Mouse (Mus musculus) c-Kit-positive CD71-positive TER-119-negative erythroid progenitor cells, embryonic 14.5 days (primary cell): ENCODE measurements at regions not wholly inside any gene's neighbourhood (a gene's known extent, or its start where the extent isn't known, plus 50 kb on each side); places are given as distances from the start of the nearest gene placed in this dataset.
"Not testable (repeated sequence)": the region's sequence is repeated elsewhere in the genome, so short reads cannot be mapped to it uniquely, and the experiment has no call there.

ENCODE experiments used
- DNase-seq: peaks from one replicate; pipeline ENCODE4 v3.0.0-alpha.2; 2013; ENCODE audit warnings: low read depth

DNA sequence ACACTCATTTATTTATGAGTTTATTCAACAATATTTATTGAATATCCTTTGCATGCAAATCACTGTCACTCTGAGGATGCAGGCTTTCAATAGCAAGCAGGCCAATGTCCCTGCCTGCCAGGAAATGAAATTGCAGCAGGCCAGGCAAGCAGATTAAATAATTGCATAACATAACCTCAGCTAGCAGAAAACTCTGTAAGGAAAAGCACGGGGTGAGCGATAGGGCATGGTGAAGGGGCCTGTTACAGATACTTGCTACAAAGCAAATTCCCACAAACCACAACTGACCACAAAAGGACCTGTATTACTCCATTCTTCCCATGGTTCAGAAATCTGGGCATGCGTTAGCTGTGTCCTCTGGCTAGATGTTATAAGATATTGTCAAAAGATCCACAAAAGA is 509.8 kb downstream of the Bnc2 start:
- DNase-seq, result no peak

DNA sequence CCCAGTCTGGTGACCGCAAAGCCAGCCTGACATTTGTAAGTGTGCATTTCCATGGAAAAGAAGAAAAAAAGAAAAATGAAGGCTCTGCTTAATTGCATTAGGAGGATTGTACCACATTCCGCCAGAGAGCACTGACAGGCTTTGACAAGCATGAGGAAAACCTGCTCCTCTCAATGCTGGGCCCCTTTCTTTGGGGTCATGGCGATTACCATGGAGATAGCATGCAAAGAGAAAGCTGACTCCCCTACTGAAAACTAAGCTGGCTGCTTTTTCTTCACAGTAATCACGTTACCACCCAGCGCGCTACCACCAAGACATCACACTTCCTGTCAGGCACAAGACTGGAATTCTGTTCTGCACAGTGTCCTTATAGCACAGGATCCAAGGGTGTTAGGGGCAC is 502.2 kb downstream of the Bnc2 start:
- DNase-seq, result no peak

DNA sequence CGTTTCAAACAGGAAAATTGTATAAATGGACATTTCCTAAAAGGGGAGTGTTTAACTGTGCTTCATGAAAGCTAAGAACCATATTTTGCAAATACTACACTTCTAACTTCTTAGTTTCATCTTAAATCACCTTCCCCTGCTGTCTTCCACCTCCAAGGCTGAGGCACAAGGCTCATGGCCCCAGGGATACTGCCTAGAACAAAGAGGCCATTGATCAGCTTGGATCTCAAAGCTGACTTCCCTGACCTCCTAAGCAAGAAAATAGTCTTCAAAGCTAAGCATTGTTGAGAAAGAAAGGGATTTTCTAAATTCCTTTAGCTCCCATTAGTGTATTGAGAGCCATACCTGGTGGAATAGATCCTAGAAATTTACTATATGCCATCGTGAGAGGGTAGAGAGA is 501.6 kb downstream of the Bnc2 start:
- no peak for DNase-seq

DNA sequence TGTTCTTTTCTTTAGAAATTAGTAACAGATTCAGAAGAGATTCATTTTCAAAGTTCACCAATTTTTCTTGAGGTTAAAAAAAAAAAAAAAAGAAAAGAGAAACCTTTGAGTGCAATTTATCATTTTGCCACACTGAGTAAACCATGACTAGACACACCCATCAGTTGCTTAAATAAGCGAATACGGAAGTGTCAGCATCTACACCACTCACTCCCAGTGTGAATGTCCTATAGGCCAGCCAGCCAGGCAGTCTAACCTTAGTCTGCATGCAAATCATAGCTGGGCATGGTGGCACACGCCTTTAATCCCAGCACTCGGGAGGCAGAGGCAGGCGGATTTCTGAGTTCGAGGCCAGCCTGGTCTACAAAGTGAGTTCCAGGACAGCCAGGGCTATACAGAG is 498.6 kb downstream of the Bnc2 start:
- not testable (repeated sequence) for DNase-seq

DNA sequence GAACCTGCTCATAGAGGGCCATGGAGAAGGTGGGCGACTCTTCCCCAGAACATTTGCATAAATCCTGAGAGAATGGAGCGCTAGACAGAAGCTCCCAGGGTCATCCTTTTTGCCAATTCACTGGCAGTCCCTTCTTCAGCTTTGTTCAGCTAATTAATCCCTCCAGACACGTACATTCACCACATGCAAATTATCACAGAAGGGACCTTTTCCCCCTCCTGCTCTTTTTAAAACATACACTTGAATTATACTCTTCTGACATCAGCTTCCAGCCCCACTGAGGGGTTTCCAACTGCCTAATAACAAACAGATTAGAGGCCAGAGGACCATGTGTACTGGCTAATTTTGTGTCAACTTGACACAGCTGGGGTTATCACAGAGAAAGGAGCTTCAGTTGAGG is 497.2 kb downstream of the Bnc2 start:
- DNase-seq, result no peak

DNA sequence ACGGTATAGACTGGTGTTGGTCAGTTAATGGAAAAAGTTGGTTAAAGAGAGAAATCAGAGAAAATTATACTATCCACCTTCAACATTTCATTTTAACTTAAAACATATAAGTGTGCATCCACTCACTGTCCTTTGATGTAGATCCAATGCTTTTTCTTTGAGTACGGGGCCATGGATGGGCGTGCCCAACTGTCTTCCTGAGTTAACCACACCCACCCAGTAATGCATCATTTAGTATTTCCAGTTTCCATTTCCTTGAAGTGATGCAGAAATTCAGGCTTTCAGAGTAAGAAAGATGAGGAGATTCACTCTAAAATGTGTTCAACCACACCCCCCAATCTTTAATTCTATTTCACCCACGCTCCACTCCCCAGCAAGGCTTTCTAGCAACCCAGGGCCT is 490.6 kb downstream of the Bnc2 start:
- DNase-seq, result no peak

DNA sequence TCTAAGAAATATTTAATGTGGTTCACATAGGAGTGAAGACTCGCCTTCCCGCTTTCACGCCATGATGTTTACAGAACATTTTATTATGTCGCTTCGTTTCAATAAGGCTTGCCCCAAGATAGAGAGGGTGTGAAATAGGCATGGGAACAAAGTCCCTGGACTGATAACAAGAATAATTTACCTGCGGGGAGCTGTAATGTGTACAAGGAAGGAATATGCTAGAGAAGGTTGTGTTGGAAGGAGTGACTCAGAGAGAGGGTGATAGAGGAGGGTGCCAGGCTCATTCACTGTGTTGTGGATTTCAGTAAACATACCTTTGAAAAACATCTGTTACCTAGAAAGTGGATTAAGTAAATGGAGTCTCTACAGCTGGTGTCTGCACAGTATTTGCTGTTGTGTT is 490.2 kb downstream of the Bnc2 start:
- no peak for DNase-seq

DNA sequence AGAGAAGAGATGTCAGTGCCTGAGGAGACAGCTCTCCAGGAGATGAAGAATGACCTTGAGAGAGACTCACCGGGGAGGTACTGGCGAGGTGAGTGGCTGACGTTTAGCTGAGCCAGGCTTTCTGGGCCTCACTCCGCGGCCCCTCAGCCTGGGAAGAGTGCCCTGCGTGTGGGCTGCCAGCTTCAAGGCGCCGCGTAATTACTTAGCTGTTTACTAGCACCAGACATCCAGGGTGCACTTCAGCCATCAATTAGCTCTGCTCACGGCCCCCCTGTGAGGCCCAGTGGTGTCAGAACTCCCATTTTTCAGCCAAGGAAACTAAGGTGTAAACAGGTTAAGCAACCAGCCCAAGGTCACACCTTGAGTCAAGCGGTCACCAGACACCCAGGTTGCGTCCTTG is 485.8 kb downstream of the Bnc2 start:
- DNase-seq, result no peak

DNA sequence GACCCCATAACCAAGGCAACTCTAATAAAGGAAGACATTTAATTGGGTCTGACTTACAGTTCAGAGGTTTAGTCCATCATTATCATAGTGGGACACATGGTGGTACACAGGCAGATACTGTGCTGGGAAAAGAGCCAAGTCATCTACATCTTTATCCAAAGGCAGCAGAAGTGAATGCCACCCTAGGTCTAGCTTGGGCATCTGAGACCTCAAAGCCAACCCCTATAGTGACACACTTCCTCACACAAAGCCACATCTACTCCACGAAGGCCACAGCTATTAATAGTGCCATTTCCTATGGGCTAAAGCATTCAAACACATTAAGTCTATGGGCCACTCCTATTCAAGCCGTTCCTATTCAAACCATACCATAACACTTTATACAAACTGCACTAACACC is 483.8 kb downstream of the Bnc2 start:
- DNase-seq, result no peak

DNA sequence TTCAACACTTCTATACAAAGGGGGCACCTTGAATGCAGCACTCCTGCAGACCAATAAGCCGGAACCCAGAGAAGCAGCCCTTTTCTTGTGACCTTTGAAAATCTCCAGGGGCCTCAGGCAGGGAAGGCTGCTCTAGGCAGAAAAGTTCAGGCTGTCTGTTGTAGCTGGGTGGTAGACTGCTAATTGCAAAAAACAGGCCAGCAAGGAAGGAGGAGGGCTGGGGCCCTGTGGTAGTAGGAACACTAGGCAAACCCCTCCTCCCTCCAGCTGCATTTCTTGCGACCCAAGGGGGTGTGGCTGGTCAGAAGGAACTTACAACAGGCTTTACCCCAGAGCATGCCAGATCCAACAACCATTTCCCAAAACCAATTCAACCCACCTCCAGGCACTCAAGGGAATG is 482.8 kb downstream of the Bnc2 start:
- DNase-seq, result no peak

DNA sequence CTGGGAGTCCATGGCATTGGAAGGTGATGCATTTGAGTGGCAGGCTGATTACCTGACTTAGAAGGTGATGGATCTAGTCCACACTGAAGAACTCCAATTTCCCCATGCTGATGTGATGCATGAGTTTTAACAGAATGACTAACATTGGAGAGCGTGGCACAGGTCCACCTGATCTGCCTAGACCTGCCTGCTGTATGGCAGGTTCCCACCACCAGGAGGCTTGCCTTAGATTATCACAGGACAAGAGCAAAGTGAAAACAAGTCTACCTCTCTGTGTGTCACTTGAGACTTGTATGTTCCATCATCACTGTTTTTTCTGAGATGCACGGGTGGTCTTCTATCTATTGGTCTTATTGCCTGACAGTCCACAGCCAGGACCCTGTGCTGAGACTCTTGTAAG is 478.3 kb downstream of the Bnc2 start:
- DNase-seq, result no peak

DNA sequence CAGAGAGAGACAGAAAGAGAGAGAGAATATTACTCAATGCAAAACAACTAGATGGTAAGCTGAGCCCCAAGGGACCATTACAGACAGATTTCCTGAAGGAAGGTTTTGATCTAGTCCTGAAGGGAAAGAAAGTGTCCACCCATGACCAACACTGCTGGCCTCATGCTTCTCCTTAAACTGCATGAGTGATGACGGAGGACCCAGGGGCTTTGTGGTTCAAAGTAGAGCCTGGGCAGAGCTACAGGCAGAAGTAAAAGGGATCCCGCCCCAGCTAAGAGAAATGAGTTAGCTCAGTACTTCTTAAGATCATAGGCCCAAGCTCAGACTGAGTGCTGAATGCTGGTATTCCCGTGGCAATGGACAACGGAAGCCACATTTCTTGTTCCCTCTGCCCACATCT is 476.9 kb downstream of the Bnc2 start:
- DNase-seq, result no peak

DNA sequence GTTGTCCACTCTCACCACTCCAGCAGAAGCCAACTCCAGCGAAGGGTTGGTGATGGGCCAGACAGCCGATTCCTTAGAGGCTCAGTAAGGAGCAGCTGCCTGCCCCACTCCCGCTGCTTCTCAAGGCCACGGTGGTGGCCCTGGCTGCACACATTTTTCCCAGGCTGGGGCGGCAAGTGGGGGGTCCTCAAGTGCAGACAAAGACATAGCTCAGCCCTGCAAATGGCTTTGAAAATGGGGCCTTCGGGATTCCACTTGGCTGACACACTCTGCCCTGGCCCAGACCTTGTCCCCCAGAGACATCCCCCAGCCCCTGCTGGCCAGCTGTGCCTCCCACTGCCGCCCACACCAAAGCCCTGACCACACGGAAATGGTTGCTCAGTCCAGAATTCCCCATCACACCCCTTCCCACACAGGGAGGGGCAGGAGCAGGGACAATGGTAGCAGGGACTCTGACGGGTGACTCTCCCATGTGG is 475.9 kb downstream of the Bnc2 start:
- DNase-seq, result no peak

DNA sequence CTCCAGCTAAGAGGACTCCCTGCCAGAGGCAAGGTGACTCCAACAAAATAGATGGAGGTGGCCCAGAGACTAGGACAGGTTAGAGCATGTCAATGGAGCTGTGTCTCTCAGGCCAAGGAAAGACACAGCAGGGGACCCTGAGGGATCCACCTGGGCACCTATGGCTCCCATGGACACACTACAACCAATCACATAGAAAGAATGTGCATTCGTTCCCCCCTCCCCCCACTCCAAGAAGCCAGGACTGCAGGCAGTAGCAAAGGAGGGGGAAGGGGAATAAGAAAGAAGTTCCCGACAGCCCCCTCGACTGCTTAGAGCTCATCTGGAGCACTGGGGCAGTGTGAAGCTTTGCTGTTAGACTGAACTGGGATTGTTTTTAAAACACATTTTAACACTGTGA is 474.1 kb downstream of the Bnc2 start:
- DNase-seq, result no peak

DNA sequence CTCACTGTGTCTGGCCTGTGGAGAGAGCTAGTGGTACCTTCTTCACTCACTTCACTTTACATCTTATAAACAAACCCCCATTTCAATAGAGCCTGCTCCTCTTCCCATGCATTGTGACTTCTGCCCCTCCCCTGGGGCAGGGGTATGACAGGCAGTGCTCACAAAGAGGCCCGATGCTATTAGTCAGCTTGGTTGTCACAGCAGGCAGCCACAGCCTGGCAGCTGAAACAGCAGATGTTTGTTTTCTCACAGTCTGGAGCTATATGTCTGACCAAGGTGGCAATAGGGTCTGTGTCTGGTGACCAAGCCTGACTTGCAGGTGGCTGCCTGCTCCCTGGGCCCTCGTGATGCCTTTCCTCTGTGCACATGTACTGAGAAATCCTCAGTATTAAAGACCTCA is 472.8 kb downstream of the Bnc2 start:
- DNase-seq, result no peak

DNA sequence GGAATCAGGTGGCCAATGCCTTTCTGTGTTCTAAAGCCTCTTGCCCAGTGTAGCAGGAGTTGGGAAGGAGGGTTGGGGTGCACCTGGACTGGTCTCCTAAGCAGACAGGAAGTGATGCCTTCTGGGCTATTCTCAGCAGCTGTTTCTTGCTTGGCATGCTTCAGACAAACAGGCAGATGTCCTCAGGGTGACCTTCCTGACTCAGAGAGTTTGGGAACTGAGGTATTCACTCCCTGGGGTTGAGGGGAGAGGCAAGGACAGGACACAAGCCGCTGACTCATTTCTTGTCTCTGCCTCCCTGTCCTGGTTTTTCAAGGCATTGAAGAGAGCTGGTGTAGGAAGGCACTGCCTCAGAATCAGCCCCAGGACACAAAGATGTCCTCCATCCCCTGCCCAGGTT is 471.4 kb downstream of the Bnc2 start:
- no peak for DNase-seq

DNA sequence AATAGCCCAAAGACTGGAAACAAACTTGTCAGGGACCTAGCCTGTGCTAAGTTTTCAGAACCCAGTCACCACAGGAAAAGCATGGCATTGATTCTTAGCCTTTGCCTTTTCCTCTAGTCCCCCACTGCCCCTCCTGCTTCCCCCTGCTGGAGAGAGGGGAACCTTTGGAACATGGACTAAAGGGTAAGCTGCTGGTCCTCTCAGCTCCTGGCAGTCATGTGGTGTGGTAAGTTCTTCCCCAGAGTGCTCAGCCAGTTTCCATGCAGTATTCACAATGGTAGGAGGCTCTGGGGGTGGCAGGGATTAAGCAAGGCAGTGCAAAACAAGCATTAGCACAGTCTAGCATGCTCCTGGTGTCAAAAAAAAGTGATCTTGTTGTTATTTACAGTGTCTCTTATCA is 470.3 kb downstream of the Bnc2 start:
- no peak for DNase-seq

DNA sequence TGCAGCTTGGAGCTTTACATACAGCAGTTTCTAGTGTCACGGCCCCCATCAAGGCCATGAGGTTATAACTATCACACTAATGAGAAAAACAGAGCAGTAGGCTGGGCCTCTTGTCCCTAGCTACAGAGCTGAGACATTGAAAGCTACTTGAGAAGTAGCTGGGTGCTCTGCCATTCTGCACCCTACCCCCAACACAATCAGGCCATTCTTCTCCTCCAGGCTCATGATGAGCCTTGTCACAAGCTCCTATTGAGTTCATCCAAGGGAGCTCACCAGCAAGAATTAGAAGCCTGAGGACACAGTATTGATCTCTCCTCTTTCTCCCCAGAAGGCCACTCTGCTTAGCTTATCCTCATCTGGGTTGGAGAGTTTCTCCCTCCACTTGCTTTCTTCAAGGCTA is 466.9 kb downstream of the Bnc2 start:
- no peak for DNase-seq

DNA sequence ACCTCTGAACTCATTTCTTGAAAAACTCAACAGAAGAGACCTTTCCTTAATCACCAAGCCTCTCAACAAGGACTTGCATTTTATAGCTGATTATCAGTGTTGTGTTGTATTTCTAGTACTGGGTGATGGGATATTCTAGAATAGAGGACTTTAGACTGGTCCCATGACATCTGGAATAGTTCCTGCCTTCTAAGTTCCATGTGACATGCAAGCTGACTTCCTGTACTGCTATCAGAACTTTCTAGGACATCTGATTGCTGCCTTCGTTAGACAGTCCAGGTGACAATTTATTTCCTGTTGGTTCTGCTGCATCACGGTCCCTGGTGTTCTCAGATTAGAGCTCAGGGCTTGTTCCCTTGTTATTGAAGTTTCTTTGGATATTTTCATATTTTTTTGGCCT is 465.5 kb downstream of the Bnc2 start:
- DNase-seq, result no peak

DNA sequence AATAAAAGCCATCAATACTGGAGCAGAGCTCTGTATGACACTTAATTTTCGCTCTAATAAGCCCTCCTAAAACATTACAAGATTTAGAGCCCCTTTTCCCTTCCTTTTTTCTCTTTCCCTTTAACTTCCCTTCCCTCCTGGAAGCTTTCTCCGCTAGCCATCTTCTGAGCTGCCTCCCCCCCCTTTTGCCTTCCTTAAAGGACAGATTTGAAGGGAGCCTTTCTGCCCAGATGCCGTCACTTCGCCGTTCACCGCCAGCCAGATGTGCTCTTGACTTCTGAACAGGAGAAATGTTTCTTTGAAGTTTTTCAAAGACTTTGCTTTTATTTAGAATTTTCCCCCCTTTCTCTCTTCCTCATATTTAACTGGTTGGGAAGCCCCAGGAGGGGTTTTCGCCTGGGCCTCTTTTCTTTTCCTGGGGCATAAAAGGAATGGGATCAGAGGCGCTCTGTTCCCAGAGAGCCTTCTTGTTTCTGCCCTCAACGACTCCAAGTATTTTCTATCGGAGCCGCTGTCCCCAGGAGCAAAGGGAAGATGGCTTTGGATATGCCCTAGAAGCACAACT is 463.7 kb downstream of the Bnc2 start:
- no peak for DNase-seq

DNA sequence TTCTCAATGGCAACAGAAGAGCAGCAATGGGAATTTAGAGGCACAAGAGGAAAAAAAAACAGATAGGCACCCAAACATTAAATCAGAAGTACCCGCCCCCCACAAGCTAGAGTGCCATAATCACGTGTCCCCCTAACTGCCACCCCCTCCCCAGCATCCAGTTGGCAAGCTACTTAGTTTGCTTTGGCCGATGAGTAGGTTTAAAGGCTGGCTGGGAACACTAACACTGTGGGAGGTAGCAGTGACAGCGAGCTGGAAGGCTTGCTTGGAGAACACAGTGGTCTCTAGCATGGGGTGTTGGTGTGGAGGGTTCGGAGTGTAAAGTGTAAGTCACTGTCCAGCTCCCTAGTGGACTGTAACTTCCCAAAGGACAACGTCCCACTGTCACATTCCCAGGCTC is 463.1 kb downstream of the Bnc2 start:
- DNase-seq, result no peak

DNA sequence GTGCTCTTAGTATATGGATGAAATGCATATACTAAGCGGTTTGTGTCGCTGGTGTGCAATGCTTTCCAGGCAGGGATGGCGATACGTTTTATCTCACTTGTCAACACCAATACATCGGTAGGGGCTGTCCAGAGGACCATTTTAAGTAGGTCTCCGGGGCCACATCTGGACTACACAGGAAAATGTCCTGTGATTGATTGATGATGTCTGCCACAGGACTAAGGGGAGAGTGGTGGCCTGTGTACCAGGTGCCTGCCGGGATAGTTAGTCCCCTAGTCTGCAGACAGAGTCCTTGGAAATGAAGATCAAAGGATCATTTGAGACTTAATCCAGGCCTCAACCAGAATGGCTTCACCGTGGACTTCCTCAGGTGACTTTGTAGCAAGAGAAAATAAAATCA is 460.6 kb downstream of the Bnc2 start:
- DNase-seq, result no peak

DNA sequence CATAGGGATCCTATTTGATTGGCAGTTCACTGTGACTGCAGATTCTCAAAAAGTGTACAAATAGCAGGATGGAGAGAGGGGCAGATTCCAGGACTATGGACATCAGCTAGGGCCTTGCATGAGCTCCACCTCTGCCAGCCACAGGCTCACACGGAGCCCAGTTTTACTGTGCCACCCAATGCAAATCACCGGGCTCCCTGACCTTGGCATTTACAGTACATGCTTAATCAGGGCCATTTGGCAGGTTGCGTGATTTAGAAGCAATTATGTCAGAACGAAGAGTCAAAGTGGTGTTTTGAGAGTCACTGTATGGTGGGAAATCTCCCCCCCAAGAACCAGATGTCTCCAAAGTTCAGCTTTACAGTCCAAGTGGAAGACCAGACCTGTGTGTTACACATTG is 456.1 kb downstream of the Bnc2 start:
- no peak for DNase-seq

DNA sequence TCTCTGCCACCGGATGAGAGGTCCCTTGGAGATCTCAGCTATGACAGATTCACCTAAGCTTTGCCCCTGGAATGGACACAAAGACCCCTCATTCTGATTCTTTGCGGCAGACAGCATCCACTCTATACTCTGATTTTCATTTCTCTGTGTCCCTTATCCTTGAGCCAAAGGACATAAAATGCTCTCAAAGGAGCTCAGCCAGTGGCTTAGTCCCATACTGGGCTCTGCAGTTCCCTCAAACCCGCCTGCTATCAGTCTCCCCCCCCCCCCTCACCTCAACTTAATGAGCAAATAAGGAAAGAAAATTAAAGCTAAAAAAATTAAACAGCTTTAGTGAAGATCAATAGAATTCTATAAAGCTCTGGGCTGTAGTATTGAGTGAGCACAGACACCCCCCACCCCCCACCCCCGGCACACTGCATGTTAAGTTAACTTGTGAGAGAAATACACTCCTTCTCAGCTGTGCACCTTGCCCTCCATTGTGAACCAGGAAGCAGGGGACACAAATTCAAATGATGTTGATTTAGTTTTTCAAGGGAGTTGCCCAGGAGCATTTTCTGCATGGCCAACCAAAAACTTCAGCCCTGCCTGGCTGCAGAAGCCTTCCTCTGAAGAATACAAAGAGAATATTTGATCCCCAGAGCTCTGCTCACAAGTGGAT is 452.9 kb downstream of the Bnc2 start:
- no peak for DNase-seq
